Mouse (Mus musculus) neural tube, embryonic 13.5 days (tissue): Measurements from ENCODE around the gene Gm16181. TPM values are rescaled to one million over a fixed set of nuclear protein-coding genes. Genes with fewer than 3 reads are reported as not detected.

Experiments
- ATAC-seq: fragments of 200-750 bp; cut with Nextera tagmentation; 2 replicates; pipeline ENCODE4 v1.8.0; 2017; ENCODE audit warnings: low read depth, mild to moderate bottlenecking, moderate TSS enrichment, moderate library complexity
- H3K27ac ChIP-seq: fragments of 300-500 bp; sonication (generic); replicated peaks from 2 replicates; pipeline ENCODE4 v1.5.1; 2015; ENCODE audit warnings: moderate library complexity, mild to moderate bottlenecking, inconsistent platforms
- H3K27me3 ChIP-seq: fragments of 300-500 bp; sonication (generic); 2 replicates; pipeline ENCODE4 v1.6.1; 2015; ENCODE audit warnings: mild to moderate bottlenecking, inconsistent platforms
- H3K36me3 ChIP-seq: fragments of 300-500 bp; sonication (generic); 2 replicates; pipeline ENCODE4 v1.6.1; 2015; ENCODE audit warnings: mild to moderate bottlenecking, inconsistent platforms
- H3K4me1 ChIP-seq: fragments of 300-500 bp; sonication (generic); replicated peaks from 2 replicates; pipeline ENCODE4 v1.6.1; 2015; ENCODE audit warnings: inconsistent platforms
- H3K4me2 ChIP-seq: fragments of 300-500 bp; sonication (generic); 2 replicates; pipeline ENCODE4 v1.6.1; 2015; ENCODE audit warnings: inconsistent platforms, mild to moderate bottlenecking, moderate library complexity
- H3K4me3 ChIP-seq: fragments of 300-500 bp; sonication (generic); 2 replicates; pipeline ENCODE4 v1.5.1; 2015; ENCODE audit warnings: mild to moderate bottlenecking, inconsistent platforms
- H3K9ac ChIP-seq: fragments of 300-500 bp; sonication (generic); 2 replicates; pipeline ENCODE4 v1.6.1; 2015; ENCODE audit warnings: moderate library complexity, mild to moderate bottlenecking, inconsistent platforms
- H3K9me3 ChIP-seq: fragments of 300-500 bp; sonication (generic); 2 replicates; pipeline ENCODE4 v1.6.1; 2016; ENCODE audit warnings: inconsistent platforms
- WGBS: fragments of 180-500 bp; shearing (Covaris S2); methylation state at CpG from one replicate; pipeline ENCODE4 v1.1.7; 2015; 5-methylcytosine and 5-hydroxymethylcytosine counted together
- polyA plus RNA-seq: library from polyadenylated mRNA; unstranded; fragments of >200 nt; fragmentation: Nextera tagmentation; extraction: Ambion mirVana; gene quantifications from 2 replicates; pipeline ENCODE4 v1.2.1, GENCODE M21; 2015

Gene Gm16181
- polyA plus RNA-seq = 0.56 TPM in 1 of 2 replicates, not detected in the other

DNA sequence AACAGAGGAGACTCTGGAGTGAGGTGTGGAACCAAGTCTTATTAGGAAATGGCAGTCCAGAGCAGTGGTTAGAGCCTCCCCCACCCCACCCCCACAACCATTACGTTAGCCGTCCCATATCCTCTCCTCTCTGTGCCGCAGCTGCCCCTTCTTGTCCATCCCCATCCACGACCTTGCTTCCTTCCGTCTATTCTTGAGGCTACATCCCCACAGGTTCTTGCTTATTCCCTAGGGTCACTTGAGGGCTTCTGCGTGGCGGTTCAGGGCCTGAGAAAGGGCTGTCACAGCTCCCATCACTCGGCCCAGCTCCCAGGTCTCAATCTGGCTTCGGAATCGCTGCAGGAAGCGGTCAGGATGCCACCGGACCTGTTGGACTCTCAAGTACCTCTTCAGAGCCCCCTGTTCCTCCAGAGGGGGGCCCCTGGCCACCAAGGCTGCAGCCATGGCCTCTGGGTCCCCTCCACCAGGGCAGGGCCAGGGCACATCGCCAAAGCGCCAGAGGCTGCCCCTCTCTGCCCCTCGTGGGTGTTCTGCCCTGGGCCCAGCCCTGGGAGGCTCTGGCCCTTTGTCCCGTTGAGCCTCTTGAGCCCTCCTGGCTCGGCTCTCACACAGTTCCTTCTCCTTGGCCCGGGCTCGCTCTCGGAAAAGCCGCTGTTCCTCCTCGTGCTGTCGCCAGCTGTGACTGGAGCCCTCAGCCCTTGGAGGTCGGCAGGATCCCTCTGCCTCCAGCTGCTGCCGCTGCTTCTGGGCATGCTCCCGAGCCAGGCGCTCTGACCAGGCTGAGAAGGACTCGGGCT, at the start of gene Gm16181:
Gene Gm16181, plus strand, starts transcription at position 679 of the 797 bp plus-strand sequence.
- no peaks in the 10 kb centered on the region for H3K4me1 ChIP-seq
- no peak within 1 kb of the TSS for H3K4me3 ChIP-seq
- ATAC-seq = no peak
- H3K27me3 ChIP-seq = no peaks in the 10 kb centered on the region
- H3K9me3 ChIP-seq = no peaks in the 10 kb centered on the region
- no peak within 1 kb of the TSS for H3K9ac ChIP-seq
- H3K36me3 ChIP-seq = peaks cover 42% of the 10 kb centered on the region
- 81% methylated on average over 28 of the region's 28 CpGs for WGBS
- H3K4me2 ChIP-seq = no peak within 1 kb of the TSS
- no peak within 1 kb of the TSS for H3K27ac ChIP-seq

- H3K9ac ChIP-seq = no peak overlapping the region
- ATAC-seq = no peak
- no peak overlapping the region for H3K4me3 ChIP-seq
- WGBS = 70% methylated on average over 11 of the region's 11 CpGs
- no peak overlapping the region for H3K27ac ChIP-seq
- no peaks in the 10 kb centered on the region for H3K27me3 ChIP-seq
- no peaks in the 10 kb centered on the region for H3K9me3 ChIP-seq
- no peaks in the 10 kb centered on the region for H3K4me1 ChIP-seq
- H3K36me3 ChIP-seq = no peaks in the 10 kb centered on the region
- no peak overlapping the region for H3K4me2 ChIP-seq
Measured at GRCm38 (mm10) chr17:35172445-35173234, 48.0 kb upstream of the Gm16181 start.

DNA sequence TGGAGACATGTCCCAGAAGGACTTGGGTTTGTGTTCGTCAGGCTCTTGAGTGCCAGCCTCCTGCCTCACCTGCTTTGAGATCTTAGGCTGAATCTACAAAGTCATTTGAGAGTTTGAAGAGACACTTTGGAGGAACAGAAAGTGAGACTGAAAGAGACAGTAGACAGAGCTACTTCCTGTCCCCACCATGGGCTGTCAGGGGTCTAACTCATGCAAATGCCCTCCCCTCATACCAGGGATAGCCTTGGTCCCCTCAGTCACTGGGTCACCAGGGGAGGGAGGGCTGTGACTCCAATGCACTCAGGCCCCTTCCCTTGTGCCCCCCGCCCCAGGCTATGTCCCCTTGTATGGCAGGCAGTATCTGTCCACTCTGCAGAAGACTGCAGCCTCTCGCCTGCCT, 47.3 kb upstream of the Gm16181 start:
- no peak for ATAC-seq
- H3K36me3 ChIP-seq = no peaks in the 10 kb centered on the region
- 76% methylated on average over 3 of the region's 3 CpGs for WGBS
- H3K4me3 ChIP-seq = no peak overlapping the region
- no peaks in the 10 kb centered on the region for H3K4me1 ChIP-seq
- no peak overlapping the region for H3K9ac ChIP-seq
- H3K9me3 ChIP-seq = no peaks in the 10 kb centered on the region
- no peak overlapping the region for H3K4me2 ChIP-seq
- H3K27ac ChIP-seq = no peak overlapping the region
- H3K27me3 ChIP-seq = no peaks in the 10 kb centered on the region

GRCm38 (mm10) chr17:35174201-35174977, 46.2 kb upstream of the Gm16181 start:
- no peak overlapping the region for H3K27ac ChIP-seq
- H3K4me3 ChIP-seq = no peak overlapping the region
- H3K9ac ChIP-seq = no peak overlapping the region
- H3K4me1 ChIP-seq = no peaks in the 10 kb centered on the region
- no peaks in the 10 kb centered on the region for H3K27me3 ChIP-seq
- H3K9me3 ChIP-seq = no peaks in the 10 kb centered on the region
- no peaks in the 10 kb centered on the region for H3K36me3 ChIP-seq
- no peak overlapping the region for H3K4me2 ChIP-seq
- no peak for ATAC-seq
- 76% methylated on average over 8 of the region's 8 CpGs for WGBS

GRCm38 (mm10) chr17:35175382-35175781, 45.3 kb upstream of the Gm16181 start:
- no peaks in the 10 kb centered on the region for H3K4me1 ChIP-seq
- no peaks in the 10 kb centered on the region for H3K27me3 ChIP-seq
- H3K27ac ChIP-seq = no peak overlapping the region
- no peaks in the 10 kb centered on the region for H3K36me3 ChIP-seq
- H3K4me2 ChIP-seq = no peak overlapping the region
- WGBS = 80% methylated on average over 6 of the region's 6 CpGs
- H3K9ac ChIP-seq = no peak overlapping the region
- no peaks in the 10 kb centered on the region for H3K9me3 ChIP-seq
- ATAC-seq = no peak
- H3K4me3 ChIP-seq = no peak overlapping the region

- no peak within 1 kb of the TSS for H3K9ac ChIP-seq
- H3K4me2 ChIP-seq = no peak within 1 kb of the TSS
- ATAC-seq = no peak
- H3K4me3 ChIP-seq = no peak within 1 kb of the TSS
- no peaks in the 10 kb centered on the region for H3K36me3 ChIP-seq
- no peaks in the 10 kb centered on the region for H3K4me1 ChIP-seq
- 62% methylated on average over 2 of the region's 2 CpGs for WGBS
- no peak within 1 kb of the TSS for H3K27ac ChIP-seq
- H3K27me3 ChIP-seq = no peaks in the 10 kb centered on the region
- no peaks in the 10 kb centered on the region for H3K9me3 ChIP-seq
Measured at GRCm38 (mm10) chr17:35175968-35176367, 44.7 kb upstream of the Gm16181 start, which contains the start of gene Aif1. Gene Aif1 (minus strand): TSS chr17:35176068.

GRCm38 (mm10) chr17:35178528-35178927, 42.1 kb upstream of the Gm16181 start:
- Histone ChIP-seq H3K4me1 (no peaks in the 10 kb centered on the region), H3K4me2 (no peak overlapping the region), H3K9ac (no peak overlapping the region), H3K9me3 (no peaks in the 10 kb centered on the region), H3K4me3 (no peak overlapping the region), H3K27me3 (no peaks in the 10 kb centered on the region), H3K27ac (no peak overlapping the region), H3K36me3 (no peaks in the 10 kb centered on the region)
- WGBS = 19% methylated on average over 5 of the region's 5 CpGs
- peak; percentile 27; the same call in 1 of the 2 replicates for ATAC-seq

GRCm38 (mm10) chr17:35180093-35180492, 40.5 kb upstream of the Gm16181 start:
- H3K4me2 ChIP-seq = no peak overlapping the region
- H3K9ac ChIP-seq = no peak overlapping the region
- no peaks in the 10 kb centered on the region for H3K4me1 ChIP-seq
- H3K27ac ChIP-seq = no peak overlapping the region
- ATAC-seq = no peak
- no peaks in the 10 kb centered on the region for H3K36me3 ChIP-seq
- 90% methylated on average over 5 of the region's 5 CpGs for whole genome bisulfite sequencing
- no peaks in the 10 kb centered on the region for H3K27me3 ChIP-seq
- H3K9me3 ChIP-seq = no peaks in the 10 kb centered on the region
- no peak overlapping the region for H3K4me3 ChIP-seq

- Histone ChIP-seq H3K27me3 (no peaks in the 10 kb centered on the region), H3K4me3 (peak overlapping the region; percentile 36), H3K9me3 (no peaks in the 10 kb centered on the region), H3K27ac (peak overlapping the region; percentile 29), H3K4me1 (peaks cover 7% of the 10 kb centered on the region), H3K9ac (peak overlapping the region; percentile 38), H3K36me3 (no peaks in the 10 kb centered on the region), H3K4me2 (peak overlapping the region; percentile 56)
- ATAC-seq = peak; percentile 68; the same call in 1 of the 2 replicates
- whole genome bisulfite sequencing = 2% methylated on average over 16 of the region's 18 CpGs
Measured at GRCm38 (mm10) chr17:35185639-35186611, 34.7 kb upstream of the Gm16181 start.

- Histone ChIP-seq H3K36me3 (no peaks in the 10 kb centered on the region), H3K4me3 (peak overlapping the region; percentile 36), H3K9ac (0 out of 2 replicates have a peak overlapping the region, but pooled peaks have one; percentile 38), H3K4me1 (peaks cover 7% of the 10 kb centered on the region), H3K4me2 (peak overlapping the region; percentile 56), H3K27me3 (no peaks in the 10 kb centered on the region), H3K9me3 (no peaks in the 10 kb centered on the region), H3K27ac (peak overlapping the region; percentile 29)
- no peak for ATAC-seq
- 3% methylated on average over 4 of the region's 4 CpGs for WGBS
Measured at GRCm38 (mm10) chr17:35186681-35187080, 34.0 kb upstream of the Gm16181 start.

GRCm38 (mm10) chr17:35187345-35187744, 33.3 kb upstream of the Gm16181 start:
- ATAC-seq = no peak
- WGBS = 71% methylated on average over 4 of the region's 4 CpGs
- Histone ChIP-seq H3K36me3 (no peaks in the 10 kb centered on the region), H3K4me3 (no peak overlapping the region), H3K4me2 (no peak overlapping the region), H3K9me3 (no peaks in the 10 kb centered on the region), H3K27me3 (no peaks in the 10 kb centered on the region), H3K9ac (no peak overlapping the region), H3K27ac (no peak overlapping the region), H3K4me1 (peaks cover 7% of the 10 kb centered on the region)
